Mouse (Mus musculus) ES-E14 (cell line): ENCODE measurements around the gene Prickle2. TPM values are rescaled to one million over a fixed set of nuclear protein-coding genes. Genes with fewer than 3 reads are reported as not detected.

ENCODE experiments used
- DNase-seq: peaks from one replicate; pipeline ENCODE4 v3.0.0-alpha.2; 2013; ENCODE audit warnings: low read depth, low spot score
- H3K27ac ChIP-seq: 2 replicates; pipeline ENCODE4 v1.5.1; 2012; ENCODE audit warnings: low read depth, mild to moderate bottlenecking, low read length, moderate library complexity, mixed read lengths; ENCODE audit not compliant: poor library complexity, insufficient read depth, severe bottlenecking
- H3K36me3 ChIP-seq: 2 replicates; pipeline ENCODE4 v1.6.1; 2012; ENCODE audit warnings: mild to moderate bottlenecking, low read length, moderate library complexity, mixed read lengths; ENCODE audit not compliant: control insufficient read depth, poor library complexity, insufficient read depth, severe bottlenecking
- H3K4me1 ChIP-seq, 2 experiments: fragments of 150-350 bp in 1 of 2; sonication (generic) in 1 of 2; 2 replicates each; pipeline ENCODE4 v1.6.1; 2012; ENCODE audit warnings: low read length in 2 of 2, mild to moderate bottlenecking in 1 of 2, mixed read lengths in 1 of 2; ENCODE audit not compliant: control insufficient read depth in 2 of 2, insufficient read depth in 2 of 2, poor library complexity in 1 of 2
- H3K4me3 ChIP-seq, 2 experiments: fragments of 150-350 bp in 1 of 2; sonication (generic) in 1 of 2; 2 replicates each; pipeline ENCODE4 v1.5.1; 2012; ENCODE audit warnings: low read length in 2 of 2, low read depth in 1 of 2, mild to moderate bottlenecking in 1 of 2, mixed read lengths in 1 of 2; ENCODE audit not compliant: insufficient read depth in 1 of 2, poor library complexity in 1 of 2, severe bottlenecking in 1 of 2
- H3K9ac ChIP-seq: 2 replicates; pipeline ENCODE4 v1.6.1; 2012; ENCODE audit warnings: low read depth, mild to moderate bottlenecking, low read length, mixed read lengths; ENCODE audit not compliant: poor library complexity, insufficient read depth, severe bottlenecking
- H3K9me3 ChIP-seq: fragments of 150-350 bp; sonication (generic); 2 replicates; pipeline ENCODE4 v1.6.1; 2012; ENCODE audit warnings: low read depth, mild to moderate bottlenecking, low read length; ENCODE audit not compliant: control insufficient read depth, insufficient read depth
- CHD2 ChIP-seq: IDR thresholded peaks from 2 replicates; pipeline ENCODE4 v1.6.1; 2014; ENCODE audit warnings: mild to moderate bottlenecking, low read depth, low read length, inconsistent platforms
- HCFC1 ChIP-seq: IDR thresholded peaks from 2 replicates; pipeline ENCODE4 v1.6.1; 2012; ENCODE audit warnings: low read length, inconsistent platforms, borderline replicate concordance; ENCODE audit not compliant: insufficient read depth
- MAFK ChIP-seq: IDR thresholded peaks from 2 replicates; pipeline ENCODE4 v1.6.1; 2014; ENCODE audit warnings: mild to moderate bottlenecking, low read depth, low read length, inconsistent platforms; ENCODE audit not compliant: insufficient read depth
- ZC3H11A ChIP-seq: IDR thresholded peaks from 2 replicates; pipeline ENCODE4 v1.6.1; 2012; ENCODE audit warnings: low read depth, mild to moderate bottlenecking, inconsistent platforms, low read length, borderline replicate concordance
- ZNF384 ChIP-seq: IDR thresholded peaks from 2 replicates; pipeline ENCODE4 v1.6.1; 2012; ENCODE audit warnings: low read depth, low read length, inconsistent platforms
- in situ Hi-C, 2 experiments: fragments of 600-800 bp; cut with MboI; formaldehyde crosslinking; loops; one replicate each; pipeline ENCODE4 v1.15.1; 2025; ENCODE audit warnings: low sequenced_read_pairs in 2 of 2, inconsistent platforms in 1 of 2; ENCODE audit not compliant: unreplicated experiment in 2 of 2
- total RNA-seq: library from RNA; depleted of rRNA; stranded (reverse); fragments of 300-350 nt; gene quantifications from 2 replicates; pipeline ENCODE4 v1.2.3, GENCODE M21; 2012

The Prickle2 gene
- total RNA-seq, 1 experiment, result 1.2 TPM

GRCm38 (mm10) chr6:92415405-92415755 is 290.6 kb downstream of the Prickle2 start:
- TF ChIP-seq ZNF384, result no peak
- TF ChIP-seq CHD2, result no peak
- no peak for TF ChIP-seq MAFK
- no peak for TF ChIP-seq ZC3H11A
- no peak for TF ChIP-seq HCFC1
- H3K9me3 ChIP-seq, result no peaks in the 10 kb centered on the region
- H3K27ac ChIP-seq, result no peak overlapping the region
- no peaks in the 10 kb centered on the region; the same call in 1 of the 2 replicates for H3K36me3 ChIP-seq
- no peak overlapping the region for H3K4me3 ChIP-seq
- DNase-seq, result no peak
- H3K4me1 ChIP-seq, result no peaks in the 10 kb centered on the region
- no peak overlapping the region for H3K9ac ChIP-seq
- in situ Hi-C loops, result no loop called here

GRCm38 (mm10) chr6:92414478-92415404 is 291.2 kb downstream of the Prickle2 start:
- H3K9ac ChIP-seq, result no peak overlapping the region
- H3K4me3 ChIP-seq, result no peak overlapping the region
- no peaks in the 10 kb centered on the region; the same call in 1 of the 2 replicates for H3K36me3 ChIP-seq
- H3K9me3 ChIP-seq, result no peaks in the 10 kb centered on the region
- no peaks in the 10 kb centered on the region for H3K4me1 ChIP-seq
- TF ChIP-seq ZC3H11A, result no peak
- TF ChIP-seq MAFK, result no peak
- no peak for TF ChIP-seq ZNF384
- TF ChIP-seq HCFC1, result no peak
- no peak for TF ChIP-seq CHD2
- H3K27ac ChIP-seq, result no peak overlapping the region
- in situ Hi-C loops, result no loop called here
- no peak for DNase-seq

GRCm38 (mm10) chr6:92413982-92414381 is 292.0 kb downstream of the Prickle2 start:
- TF ChIP-seq MAFK, result no peak
- no peak for TF ChIP-seq ZNF384
- TF ChIP-seq CHD2, result no peak
- no peak for TF ChIP-seq ZC3H11A
- no peak for TF ChIP-seq HCFC1
- H3K36me3 ChIP-seq, result no peaks in the 10 kb centered on the region; the same call in 1 of the 2 replicates
- no peaks in the 10 kb centered on the region for H3K4me1 ChIP-seq
- no peak overlapping the region for H3K4me3 ChIP-seq
- no peaks in the 10 kb centered on the region for H3K9me3 ChIP-seq
- DNase-seq, result no peak
- in situ Hi-C loops, result no loop called here
- H3K27ac ChIP-seq, result no peak overlapping the region
- no peak overlapping the region for H3K9ac ChIP-seq

- no peak for TF ChIP-seq ZC3H11A
- no peak for TF ChIP-seq CHD2
- no peak for TF ChIP-seq HCFC1
- no peak for TF ChIP-seq ZNF384
- TF ChIP-seq MAFK, result no peak
- Histone ChIP-seq H3K4me1 (peaks cover 0 to 2% of the 10 kb centered on the region in 2 experiments; a peak in 1 of 4 replicates), H3K9ac (no peak overlapping the region), H3K27ac (no peak overlapping the region), H3K9me3 (no peaks in the 10 kb centered on the region), H3K4me3 (no peak overlapping the region), H3K36me3 (no peaks in the 10 kb centered on the region; the same call in 1 of the 2 replicates)
- DNase-seq, result no peak
- in situ Hi-C loops, result no loop called here
These were observed 296.2 kb downstream of the Prickle2 start for GRCm38 (mm10) chr6:92409788-92410187.
